Mouse (Mus musculus): Measurements from ENCODE around the gene Gmcl1.

GRCm38 (mm10) chr6:86684655-86685011, 48.5 kb downstream of the Gmcl1 start:
- TF ChIP-seq POLR2A (IDR thresholded peaks at IDR 0.05; ENCODE audit: borderline replicate concordance, extremely low read depth, insufficient read depth, insufficient read length, poor library complexity, severe bottlenecking) (no peak), CTCF (IDR thresholded peaks at IDR 0.05; ENCODE audit: borderline replicate concordance, extremely low read depth, insufficient read depth, insufficient read length) (no peak)

Data from brain, embryonic 14.5 days (tissue).